Mouse (Mus musculus) kidney, adult 2 months (tissue): ENCODE data around the gene Phka2. TPM values are rescaled to one million over a fixed set of nuclear protein-coding genes. Genes with fewer than 3 reads are reported as not detected.

Experiments used
- DNase-seq: peaks from one replicate; pipeline ENCODE4 v3.0.0; 2021
- H3K27ac ChIP-seq: fragments of 200-500 bp; 2 replicates; pipeline ENCODE4 v1.5.1; 2012; ENCODE audit warnings: low read depth, low read length, control low read depth, inconsistent platforms; ENCODE audit not compliant: insufficient read depth
- H3K27me3 ChIP-seq: fragments of 200-500 bp; replicated peaks from 2 replicates; pipeline ENCODE4 v1.6.1; 2012; ENCODE audit warnings: mild to moderate bottlenecking, moderate library complexity, low read length, inconsistent platforms; ENCODE audit not compliant: control insufficient read depth, insufficient read depth
- H3K36me3 ChIP-seq: fragments of 200-500 bp; 2 replicates; pipeline ENCODE4 v1.6.1; 2012; ENCODE audit warnings: mild to moderate bottlenecking, moderate library complexity, low read length, inconsistent platforms; ENCODE audit not compliant: control insufficient read depth, insufficient read depth
- H3K4me1 ChIP-seq: fragments of 200-500 bp; 2 replicates; pipeline ENCODE4 v1.6.1; 2011; ENCODE audit warnings: low read length; ENCODE audit not compliant: control insufficient read depth, insufficient read depth
- H3K4me3 ChIP-seq: fragments of 200-500 bp; 2 replicates; pipeline ENCODE4 v1.5.1; 2011; ENCODE audit warnings: mild to moderate bottlenecking, low read depth, low read length, control low read depth; ENCODE audit not compliant: insufficient read depth
- CTCF ChIP-seq: fragments of 200-500 bp; conservative IDR thresholded peaks from 2 replicates; pipeline ENCODE4 v1.5.1; 2011; ENCODE audit warnings: low read depth, mild to moderate bottlenecking, control low read depth, low read length, moderate library complexity, mixed read lengths; ENCODE audit not compliant: insufficient read depth, insufficient read length
- POLR2A ChIP-seq: fragments of 200-500 bp; IDR thresholded peaks from one replicate; pipeline ENCODE4 v1.6.1; 2011; ENCODE audit warnings: low read depth, low read length, control low read depth
- WGBS: fragments of 180-500 bp; shearing (Covaris S2); methylation state at CpG from one replicate; pipeline ENCODE4 v1.1.7; 2018; 5-methylcytosine and 5-hydroxymethylcytosine counted together
- polyA plus RNA-seq: library from polyadenylated mRNA; depleted of rRNA; stranded (reverse); fragments of >200 nt; gene quantifications from 2 replicates; pipeline ENCODE4 v1.2.3, GENCODE M21; 2012

Phka2 gene
- polyA plus RNA-seq, 1 experiment = 13.0 TPM

DNA sequence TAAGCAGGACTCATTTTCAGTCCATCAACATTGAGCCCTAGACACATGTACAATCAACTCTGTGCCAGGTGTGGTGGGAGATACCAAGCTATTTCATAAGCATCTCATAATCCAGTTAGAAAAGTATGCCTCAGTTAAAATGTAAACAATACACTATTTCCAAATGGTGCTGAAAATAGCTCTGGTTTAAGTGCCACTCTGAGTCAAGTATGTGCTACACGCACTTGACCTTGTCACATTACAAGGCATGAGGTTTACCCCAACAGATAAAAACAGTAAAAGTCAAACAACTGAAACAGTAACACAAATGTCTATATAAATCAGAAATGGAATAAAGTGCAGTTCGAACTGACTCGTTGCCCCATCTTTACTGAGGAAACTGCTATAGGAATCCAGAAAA lies 871 bp upstream of the Phka2 start:
- H3K27ac ChIP-seq = no peak overlapping the region
- 86% methylated on average over 3 of the region's 3 CpGs for WGBS
- H3K4me3 ChIP-seq = no peak overlapping the region
- TF ChIP-seq CTCF (no peak), POLR2A (no peak)
- no peaks in the 10 kb centered on the region for H3K36me3 ChIP-seq
- DNase-seq = no peak
- no peaks in the 10 kb centered on the region for H3K27me3 ChIP-seq
- H3K4me1 ChIP-seq = 0 out of 2 replicates have a peak, but pooled peaks cover 3% of the 10 kb centered on the region

DNA sequence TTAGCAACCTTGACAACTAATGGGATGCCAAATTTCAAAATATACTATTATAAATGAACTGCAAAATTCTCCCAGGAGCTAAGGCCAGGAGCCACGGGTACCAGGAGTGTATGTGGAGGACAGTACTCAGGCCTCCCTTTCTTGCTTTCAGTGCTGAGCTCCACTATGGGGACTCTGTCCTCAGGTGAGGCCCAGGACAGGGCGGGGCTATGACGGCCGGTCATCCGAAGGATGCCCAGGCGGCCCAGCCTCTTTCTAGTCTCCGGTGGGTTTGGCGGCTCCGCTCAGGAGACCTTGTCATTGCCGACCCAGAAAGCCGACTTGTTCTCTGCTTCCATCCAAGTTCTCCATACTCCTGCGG lies 299 bp upstream of the Phka2 start:
- 1% methylated on average over 12 of the region's 12 CpGs for WGBS
- DNase-seq = no peak
- Histone ChIP-seq H3K4me3 (peak overlapping the region; percentile 97), H3K27ac (peak overlapping the region; percentile 69; the same call in 1 of the 2 replicates), H3K36me3 (no peaks in the 10 kb centered on the region), H3K4me1 (0 out of 2 replicates have a peak, but pooled peaks cover 3% of the 10 kb centered on the region), H3K27me3 (no peaks in the 10 kb centered on the region)
- no peak for TF ChIP-seq POLR2A
- no peak for TF ChIP-seq CTCF

DNA sequence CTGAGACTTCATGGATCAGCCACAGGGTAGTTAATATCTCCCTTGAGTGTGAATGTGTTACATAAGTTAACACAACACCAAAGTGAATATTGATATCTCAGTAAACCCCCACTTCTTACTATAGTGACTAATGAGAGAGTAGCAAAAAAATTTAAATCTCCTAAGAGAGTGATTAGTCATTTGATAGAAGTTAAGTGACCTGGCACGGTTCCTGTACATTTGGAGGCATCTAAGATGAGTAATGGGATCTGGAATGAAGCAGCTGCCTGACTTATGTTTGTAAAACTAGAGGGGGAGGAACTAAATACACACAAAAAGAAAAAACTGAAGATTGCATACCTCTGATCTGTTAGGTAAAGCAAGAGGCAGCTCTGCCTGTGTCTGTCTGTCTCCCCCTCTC lies 7.1 kb downstream of the Phka2 start:
- TF ChIP-seq CTCF = no peak
- TF ChIP-seq POLR2A = no peak
- Histone ChIP-seq H3K27me3 (no peaks in the 10 kb centered on the region), H3K4me3 (no peak overlapping the region), H3K27ac (no peak overlapping the region), H3K36me3 (no peaks in the 10 kb centered on the region), H3K4me1 (no peaks in the 10 kb centered on the region)
- DNase-seq = no peak
- 67% methylated on average over 1 of the region's 1 CpGs for WGBS

DNA sequence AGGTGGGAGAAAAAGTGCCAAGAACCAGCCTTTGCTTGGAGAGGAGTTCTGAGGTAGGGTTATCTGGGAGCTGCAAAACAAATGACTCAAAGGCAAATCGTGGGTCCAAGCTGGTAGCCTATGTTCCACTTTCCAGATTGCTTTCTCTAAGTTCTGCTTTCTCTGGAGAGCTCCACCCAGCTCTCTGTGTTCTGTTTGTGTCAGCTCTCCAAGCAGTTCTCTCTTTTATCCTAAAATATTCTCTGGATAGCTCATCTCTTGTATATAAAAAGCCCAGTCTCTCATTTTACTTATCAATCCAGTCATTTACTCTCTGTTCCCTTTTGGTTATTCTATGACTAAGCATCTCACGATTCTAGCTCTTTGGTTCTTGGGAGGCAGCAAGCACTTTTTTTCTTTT lies 8.2 kb downstream of the Phka2 start:
- TF ChIP-seq POLR2A = no peak
- TF ChIP-seq CTCF = no peak
- Histone ChIP-seq H3K4me3 (no peak overlapping the region), H3K27me3 (no peaks in the 10 kb centered on the region), H3K4me1 (no peaks in the 10 kb centered on the region), H3K27ac (no peak overlapping the region), H3K36me3 (no peaks in the 10 kb centered on the region)
- no peak for DNase-seq
- 51% methylated on average over 2 of the region's 2 CpGs for WGBS

DNA sequence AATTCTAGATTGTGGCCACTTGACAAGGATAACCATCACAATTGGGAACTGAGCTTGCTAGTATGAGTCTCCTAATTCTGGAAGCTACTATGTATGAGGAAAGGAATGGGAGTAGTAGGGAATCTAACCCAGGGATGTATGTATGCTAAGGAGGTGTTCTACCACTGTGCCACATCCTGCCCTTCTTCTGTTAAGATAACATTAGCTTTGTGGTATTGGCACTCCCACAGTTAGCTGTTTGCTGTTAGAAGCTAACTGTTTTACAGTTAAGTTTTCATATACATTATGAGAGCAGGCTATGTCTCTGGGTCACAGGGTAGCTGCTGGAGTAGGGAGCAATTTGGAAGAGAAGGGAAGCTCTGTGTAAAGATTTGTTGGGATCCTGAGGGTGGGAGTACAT lies 14.1 kb downstream of the Phka2 start:
- no peak for DNase-seq
- H3K27ac ChIP-seq = no peak overlapping the region
- no peaks in the 10 kb centered on the region for H3K36me3 ChIP-seq
- TF ChIP-seq CTCF = no peak
- TF ChIP-seq POLR2A = no peak
- no peaks in the 10 kb centered on the region for H3K27me3 ChIP-seq
- H3K4me3 ChIP-seq = no peak overlapping the region
- no peaks in the 10 kb centered on the region for H3K4me1 ChIP-seq

DNA sequence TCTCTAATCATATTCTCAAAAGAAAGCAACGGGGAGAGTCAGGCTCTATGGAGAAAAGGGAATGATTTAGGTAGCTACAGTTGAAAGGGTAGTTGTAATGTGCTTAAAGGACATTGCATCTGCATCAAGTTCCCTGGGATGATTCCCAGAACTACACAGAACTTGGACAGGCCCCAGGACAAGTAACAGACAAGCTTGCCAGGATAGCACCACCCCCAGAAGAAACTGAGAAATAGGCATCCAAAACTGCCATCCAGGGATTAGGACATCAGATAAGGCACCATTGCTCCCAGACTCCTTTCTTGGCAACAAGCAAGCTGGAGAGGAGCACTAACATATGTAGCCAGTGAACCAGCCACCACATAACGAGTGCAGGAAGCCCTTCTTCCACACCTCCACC lies 40.8 kb downstream of the Phka2 start:
- no peak for DNase-seq
- no peaks in the 10 kb centered on the region for H3K27me3 ChIP-seq
- H3K4me1 ChIP-seq = no peaks in the 10 kb centered on the region
- no peak overlapping the region for H3K27ac ChIP-seq
- WGBS = 89% methylated on average over 2 of the region's 2 CpGs
- H3K36me3 ChIP-seq = no peaks in the 10 kb centered on the region
- no peak overlapping the region for H3K4me3 ChIP-seq
- no peak for TF ChIP-seq CTCF
- no peak for TF ChIP-seq POLR2A

DNA sequence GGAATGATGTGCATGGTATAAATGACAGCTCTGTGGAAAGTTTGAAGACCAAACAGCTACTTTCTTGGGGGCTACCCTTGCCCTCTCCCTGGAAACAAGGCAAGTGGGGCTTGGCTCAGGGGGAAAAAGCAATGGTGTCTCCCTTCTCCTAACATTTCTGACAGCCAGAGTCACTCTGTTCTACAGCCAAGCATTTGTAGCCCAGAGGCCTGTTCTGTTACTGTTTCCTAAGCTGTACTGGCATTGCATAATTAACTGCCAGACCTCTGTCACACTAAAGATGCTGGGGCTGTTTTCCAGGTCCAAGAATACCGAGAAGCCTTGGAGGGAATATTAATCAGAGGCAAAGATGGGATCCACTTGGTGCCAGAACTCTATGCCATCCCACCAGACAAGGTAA lies 46.9 kb downstream of the Phka2 start:
- DNase-seq = peak; percentile 15
- Histone ChIP-seq H3K4me3 (no peak overlapping the region), H3K36me3 (no peaks in the 10 kb centered on the region), H3K4me1 (no peaks in the 10 kb centered on the region), H3K27me3 (no peaks in the 10 kb centered on the region), H3K27ac (no peak overlapping the region)
- 79% methylated on average over 1 of the region's 1 CpGs for WGBS
- TF ChIP-seq POLR2A = no peak
- TF ChIP-seq CTCF = no peak

DNA sequence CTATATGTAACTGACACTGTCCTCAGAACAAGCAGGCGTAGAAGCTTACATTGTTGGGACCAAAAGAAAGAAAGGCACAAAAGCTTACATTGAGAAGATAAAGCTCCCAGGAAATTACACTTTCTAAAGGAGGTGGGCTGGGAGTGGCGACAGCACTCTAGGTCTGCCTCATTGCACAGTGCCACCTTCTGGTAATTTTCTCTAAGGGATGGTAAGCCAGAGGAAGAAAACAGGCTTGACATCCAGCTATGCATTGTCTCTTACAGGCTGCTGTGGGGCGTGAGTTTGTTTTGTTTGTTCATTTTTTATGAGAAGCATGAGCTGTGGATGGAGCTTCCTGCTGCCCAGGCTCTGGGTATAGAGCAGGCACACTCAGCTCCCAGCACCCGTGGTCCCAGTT lies 50.1 kb downstream of the Phka2 start:
- no peak overlapping the region for H3K4me3 ChIP-seq
- WGBS = 81% methylated on average over 4 of the region's 4 CpGs
- no peaks in the 10 kb centered on the region for H3K36me3 ChIP-seq
- 0 out of 2 replicates have a peak, but pooled peaks have one; percentile 21 for TF ChIP-seq CTCF
- TF ChIP-seq POLR2A = no peak
- no peaks in the 10 kb centered on the region for H3K4me1 ChIP-seq
- no peaks in the 10 kb centered on the region for H3K27me3 ChIP-seq
- no peak for DNase-seq
- H3K27ac ChIP-seq = no peak overlapping the region
